Mouse (Mus musculus): ENCODE results near the gene Gja6. TPM values are rescaled to one million over a fixed set of nuclear protein-coding genes. Genes with fewer than 3 reads are reported as not detected.

Gene Gja6
- polyA plus RNA-seq, 1 experiment from 2014 or later, result 0.14 TPM

DNA sequence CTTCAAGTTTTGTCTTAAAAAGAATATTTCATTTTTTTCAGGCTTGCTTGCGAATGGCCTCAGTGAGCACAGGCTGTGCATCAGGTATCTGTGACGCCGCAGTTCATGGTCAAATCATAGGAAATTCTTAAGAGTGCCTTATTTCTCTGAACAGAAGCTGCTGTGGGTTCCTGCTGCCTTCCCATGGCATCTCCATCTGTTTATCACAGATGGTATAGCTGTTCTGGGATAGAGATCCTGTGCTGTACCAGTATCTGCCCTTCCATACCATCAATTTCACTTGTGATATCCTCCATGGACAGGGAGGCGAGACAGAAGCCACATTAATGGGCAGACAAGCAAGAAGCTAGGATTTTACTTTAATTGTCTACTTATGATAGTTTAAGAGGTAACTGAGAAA lies 40.3 kb downstream of the Gja6 start:
- 95% methylated on average over 4 of the region's 4 CpGs for WGBS
- no peak for DNase-seq (ENCODE audit: low spot score)
- Histone ChIP-seq H3K27ac (no peak overlapping the region), H3K4me3 (no peak overlapping the region), H3K27me3 (ENCODE audit: insufficient read depth, poor library complexity, severe bottlenecking) (peaks cover 74% of the 10 kb centered on the region), H3K9me3 (no peaks in the 10 kb centered on the region), H3K4me1 (replicated peaks) (no peaks in the 10 kb centered on the region), H3K36me3 (no peaks in the 10 kb centered on the region)

DNA sequence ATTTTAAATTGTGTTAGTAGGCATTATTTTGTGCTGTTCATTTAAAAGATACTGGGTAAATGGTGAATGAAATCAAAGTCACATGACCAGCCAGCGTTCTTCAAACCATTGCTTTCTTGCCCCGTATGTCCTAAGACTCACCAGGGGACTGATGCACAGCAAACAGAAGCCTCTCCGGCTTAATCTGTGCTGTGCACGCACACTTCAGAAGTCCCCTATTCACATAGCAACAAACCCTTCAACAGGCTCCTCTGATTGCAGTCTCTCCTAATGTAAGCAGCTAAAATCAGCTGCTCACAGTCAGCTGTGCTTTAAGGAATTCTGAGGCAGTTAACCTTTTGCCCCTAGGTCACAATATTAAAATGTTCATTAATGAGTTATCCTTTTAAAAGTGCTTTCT lies 41.8 kb downstream of the Gja6 start:
- no peak overlapping the region for H3K27ac ChIP-seq
- WGBS, result 71% methylated on average over 4 of the region's 4 CpGs
- peaks cover 67% of the 10 kb centered on the region for H3K27me3 ChIP-seq (ENCODE audit: insufficient read depth, poor library complexity, severe bottlenecking)
- H3K9me3 ChIP-seq, result no peaks in the 10 kb centered on the region
- no peaks in the 10 kb centered on the region for H3K36me3 ChIP-seq
- H3K4me3 ChIP-seq, result no peak overlapping the region
- no peak for DNase-seq (ENCODE audit: low spot score)
- no peaks in the 10 kb centered on the region for H3K4me1 ChIP-seq (replicated peaks)

DNA sequence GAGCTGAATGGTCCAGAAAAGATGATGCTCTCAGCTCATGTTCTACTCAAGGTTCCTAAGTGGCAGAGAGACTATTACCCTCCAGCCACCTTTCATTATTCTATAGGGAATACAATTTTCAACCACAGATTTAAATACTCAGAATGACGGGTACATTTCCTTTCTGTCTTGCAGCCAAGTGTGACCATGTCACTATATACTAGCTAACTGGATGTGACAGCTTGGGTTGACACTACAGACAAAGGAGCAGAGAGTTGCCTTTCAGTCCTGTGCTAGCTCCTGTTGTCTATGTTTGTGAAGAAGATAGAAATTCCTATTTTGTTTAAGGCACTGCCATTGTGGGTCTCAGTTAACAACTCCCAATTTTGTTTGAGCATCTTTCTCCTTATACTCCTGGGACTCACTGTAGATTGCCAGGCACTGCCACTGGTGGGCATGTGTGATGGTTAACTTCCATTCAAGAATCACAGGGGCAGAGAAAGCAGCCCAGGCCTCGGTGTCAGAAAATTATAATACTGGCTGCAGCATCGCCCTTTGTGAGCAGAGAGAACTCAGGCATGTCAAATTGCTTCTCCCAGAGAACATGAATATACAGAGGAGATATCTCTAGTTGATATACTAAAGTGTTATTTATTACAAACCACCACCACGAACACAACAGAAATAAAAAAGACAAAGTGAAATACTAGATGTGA lies 43.0 kb downstream of the Gja6 start:
- 65% methylated on average over 4 of the region's 4 CpGs for WGBS
- no peaks in the 10 kb centered on the region for H3K9me3 ChIP-seq
- no peak overlapping the region for H3K27ac ChIP-seq
- peaks cover 66% of the 10 kb centered on the region for H3K27me3 ChIP-seq (ENCODE audit: insufficient read depth, poor library complexity, severe bottlenecking)
- H3K4me1 ChIP-seq (replicated peaks), result no peaks in the 10 kb centered on the region
- no peak for DNase-seq (ENCODE audit: low spot score)
- no peaks in the 10 kb centered on the region for H3K36me3 ChIP-seq
- no peak overlapping the region for H3K4me3 ChIP-seq

Other genes with a start within 250 kb of the Gja6 start
- not detected in 2 replicates for gene Ppef1, start 171.3 kb downstream of the Gja6 start, polyA plus RNA-seq (2016; fragmentation: Nextera tagmentation; extraction: Ambion mirVana)
- 0.06 TPM in 1 of 2 replicates, not detected in the other for gene Rs1, start 139.0 kb downstream of the Gja6 start, polyA plus RNA-seq (2016; fragmentation: Nextera tagmentation; extraction: Ambion mirVana)
- 2.2 and 2.3 TPM in 2 replicates for gene Cdkl5, start 87.7 kb upstream of the Gja6 start, polyA plus RNA-seq (2016; fragmentation: Nextera tagmentation; extraction: Ambion mirVana)
- gene Scml2, start 210.1 kb upstream of the Gja6 start, polyA plus RNA-seq (2016; fragmentation: Nextera tagmentation; extraction: Ambion mirVana), result 2.0 and 2.6 TPM in 2 replicates

Data from hindbrain, embryonic 10.5 days (tissue).